Mouse (Mus musculus) limb, embryonic 10.5 days (tissue): ENCODE data around the gene Prss56. TPM values are rescaled to one million over a fixed set of nuclear protein-coding genes. Genes with fewer than 3 reads are reported as not detected.
A peak's percentile ranks its signal among the peaks of the same experiment; 100 is the strongest.

Source experiments
- DNase-seq: peaks from one replicate; pipeline ENCODE4 v3.0.0-alpha.2; 2017; ENCODE audit warnings: low spot score
- H3K27ac ChIP-seq: fragments of 300-500 bp; sonication (generic); 2 replicates; pipeline ENCODE4 v1.5.1; 2016; ENCODE audit warnings: mild to moderate bottlenecking
- H3K27me3 ChIP-seq: fragments of 300-500 bp; sonication (generic); 2 replicates; pipeline ENCODE4 v1.6.1; 2016; ENCODE audit warnings: low read depth, mild to moderate bottlenecking; ENCODE audit not compliant: poor library complexity, severe bottlenecking
- H3K36me3 ChIP-seq: fragments of 300-500 bp; sonication (generic); 2 replicates; pipeline ENCODE4 v1.6.1; 2016; ENCODE audit warnings: mild to moderate bottlenecking, moderate library complexity
- H3K4me1 ChIP-seq: fragments of 300-500 bp; sonication (generic); 2 replicates; pipeline ENCODE4 v1.6.1; 2016
- H3K4me3 ChIP-seq: fragments of 300-500 bp; sonication (generic); 2 replicates; pipeline ENCODE4 v1.5.1; 2016; ENCODE audit warnings: mild to moderate bottlenecking, moderate library complexity
- H3K9me3 ChIP-seq: fragments of 300-500 bp; sonication (generic); replicated peaks from 2 replicates; pipeline ENCODE4 v1.6.1; 2016; ENCODE audit warnings: mild to moderate bottlenecking
- WGBS: fragments of 180-500 bp; shearing (Covaris S2); methylation state at CpG from one replicate; pipeline ENCODE4 v1.1.7; 2016; 5-methylcytosine and 5-hydroxymethylcytosine counted together
- polyA plus RNA-seq: library from polyadenylated mRNA; unstranded; fragments of >200 nt; fragmentation: Nextera tagmentation; extraction: Ambion mirVana; gene quantifications from 2 replicates; pipeline ENCODE4 v1.2.1, GENCODE M21; 2016

Prss56 gene
- polyA plus RNA-seq, result 0.06 TPM in 1 of 2 replicates, not detected in the other

DNA sequence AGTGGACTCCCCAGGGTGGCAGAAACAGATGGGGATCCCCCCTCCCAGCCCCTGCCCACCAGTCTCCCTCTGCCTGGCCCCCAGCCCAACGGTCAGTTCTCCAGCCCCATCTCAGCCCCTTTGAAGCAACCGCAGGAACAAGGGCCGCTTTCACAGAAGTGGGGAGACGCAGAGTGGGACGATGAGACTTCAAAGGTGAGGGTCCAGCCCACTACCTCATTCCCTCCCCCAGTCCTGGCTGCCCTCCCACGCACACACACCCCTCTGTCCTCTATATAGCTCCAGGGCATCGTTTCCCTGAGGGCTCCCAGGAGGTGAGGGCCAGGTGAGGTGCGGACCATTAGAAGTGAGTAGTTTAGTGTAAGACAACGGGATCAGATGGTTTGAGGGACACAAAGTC is at the start of gene Prss56:
Gene Prss56 (plus strand): TSS at position 301 of the 400 bp plus-strand sequence.
- Histone ChIP-seq H3K27ac (no peak within 1 kb of the TSS), H3K4me3 (no peak within 1 kb of the TSS), H3K36me3 (no peaks in the 10 kb centered on the region), H3K27me3 (peaks cover 82% of the 10 kb centered on the region), H3K4me1 (peaks cover 21% of the 10 kb centered on the region), H3K9me3 (no peaks in the 10 kb centered on the region)
- 32% methylated on average over 9 of the region's 9 CpGs for WGBS
- no peak for DNase-seq

DNA sequence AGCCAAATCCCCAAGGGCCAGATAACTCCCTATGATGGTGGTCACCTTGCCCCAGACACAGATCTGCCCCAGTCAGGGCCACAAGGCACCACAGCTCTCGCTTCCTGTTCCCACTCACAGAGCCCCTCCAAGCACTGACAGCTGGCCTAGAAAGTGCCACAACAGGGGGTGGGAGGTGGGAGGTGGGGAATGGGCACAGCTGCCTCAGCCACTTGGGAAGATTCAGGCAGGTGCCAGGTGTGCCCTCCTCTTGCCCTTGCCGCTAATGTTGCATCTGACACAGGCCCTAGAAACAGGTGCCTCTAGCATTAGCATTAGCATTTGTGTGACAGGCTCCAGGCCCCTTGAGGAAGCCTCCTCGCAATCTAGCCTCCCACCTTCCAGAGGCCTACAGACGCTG is 41.6 kb upstream of the Prss56 start:
- H3K9me3 ChIP-seq, result no peaks in the 10 kb centered on the region

GRCm38 (mm10) chr1:87142456-87142855 is 40.7 kb upstream of the Prss56 start:
- no peak overlapping the region for H3K27ac ChIP-seq
- H3K4me3 ChIP-seq, result no peak overlapping the region
- WGBS, result 77% methylated on average over 9 of the region's 9 CpGs
- H3K27me3 ChIP-seq, result peaks cover 16% of the 10 kb centered on the region; the same call in 1 of the 2 replicates
- no peaks in the 10 kb centered on the region for H3K9me3 ChIP-seq
- no peaks in the 10 kb centered on the region for H3K36me3 ChIP-seq
- no peaks in the 10 kb centered on the region for H3K4me1 ChIP-seq
- no peak for DNase-seq

More for the DNA sequence above, 41.6 kb upstream of the Prss56 start:
- H3K4me1 ChIP-seq, result no peaks in the 10 kb centered on the region
- WGBS, result 83% methylated on average over 4 of the region's 4 CpGs
- peaks cover 15% of the 10 kb centered on the region; the same call in 1 of the 2 replicates for H3K27me3 ChIP-seq
- no peak overlapping the region for H3K4me3 ChIP-seq
- H3K36me3 ChIP-seq, result no peaks in the 10 kb centered on the region
- DNase-seq, result no peak
- H3K27ac ChIP-seq, result no peak overlapping the region

DNA sequence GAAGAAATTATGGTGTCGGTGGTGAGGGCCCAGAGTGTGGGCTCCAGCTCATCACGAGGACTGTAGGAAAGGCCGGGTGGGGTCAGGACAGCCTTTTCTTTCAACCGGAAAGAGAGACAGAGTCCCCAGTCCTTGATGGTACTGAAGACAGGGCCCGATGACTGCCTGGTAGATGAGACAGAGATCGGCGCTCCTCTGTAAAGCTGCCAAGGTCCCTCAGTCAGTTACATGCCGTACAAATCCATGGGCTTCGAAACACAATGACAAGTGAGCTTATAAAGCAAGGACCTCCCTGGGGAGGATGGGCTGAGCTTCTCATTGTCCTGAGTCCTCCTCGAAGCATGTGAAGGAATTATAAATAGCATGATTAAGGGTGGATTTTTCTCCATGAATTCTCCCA is 40.0 kb upstream of the Prss56 start:
- DNase-seq, result no peak
- Histone ChIP-seq H3K27me3 (peaks cover 22% of the 10 kb centered on the region), H3K27ac (no peak overlapping the region), H3K9me3 (no peaks in the 10 kb centered on the region), H3K4me3 (no peak overlapping the region), H3K36me3 (no peaks in the 10 kb centered on the region), H3K4me1 (no peaks in the 10 kb centered on the region)
- 89% methylated on average over 10 of the region's 10 CpGs for WGBS

GRCm38 (mm10) chr1:87149422-87149821 is 33.7 kb upstream of the Prss56 start:
- Histone ChIP-seq H3K4me3 (peak overlapping the region; percentile 13; the same call in 1 of the 2 replicates), H3K9me3 (no peaks in the 10 kb centered on the region), H3K27ac (no peak overlapping the region), H3K4me1 (peaks cover 11% of the 10 kb centered on the region), H3K36me3 (no peaks in the 10 kb centered on the region), H3K27me3 (peaks cover 80% of the 10 kb centered on the region)
- 30% methylated on average over 13 of the region's 13 CpGs for WGBS
- DNase-seq, result no peak

DNA sequence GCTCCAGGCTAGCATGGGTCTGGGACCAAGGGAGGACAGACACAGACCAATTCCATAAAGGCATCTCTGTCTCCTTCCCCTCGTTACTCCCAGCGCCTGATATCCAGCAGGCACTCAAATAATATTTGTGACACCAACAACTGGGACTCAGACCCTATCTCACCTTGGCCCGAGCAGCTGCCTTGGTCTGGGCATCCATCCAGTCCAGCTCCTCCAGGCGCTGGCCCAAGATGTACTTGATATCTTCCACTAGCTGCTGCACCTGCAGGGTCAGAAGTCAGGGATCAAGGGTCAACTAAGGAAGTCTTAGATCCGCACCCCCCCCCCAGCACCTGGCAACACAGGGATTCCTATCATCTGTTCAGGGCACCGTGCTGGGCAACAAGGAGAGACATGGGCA is 31.8 kb upstream of the Prss56 start:
- H3K36me3 ChIP-seq, result no peaks in the 10 kb centered on the region
- H3K27ac ChIP-seq, result no peak overlapping the region
- H3K4me1 ChIP-seq, result peaks cover 29% of the 10 kb centered on the region
- H3K9me3 ChIP-seq, result no peaks in the 10 kb centered on the region
- H3K27me3 ChIP-seq, result peaks cover 89% of the 10 kb centered on the region
- DNase-seq, result no peak
- no peak overlapping the region for H3K4me3 ChIP-seq
- 83% methylated on average over 6 of the region's 6 CpGs for WGBS

GRCm38 (mm10) chr1:87153776-87154500 is 29.2 kb upstream of the Prss56 start:
- Histone ChIP-seq H3K27me3 (peaks cover 100% of the 10 kb centered on the region), H3K4me3 (peak overlapping the region; percentile 45), H3K4me1 (peaks cover 29% of the 10 kb centered on the region), H3K36me3 (no peaks in the 10 kb centered on the region), H3K9me3 (no peaks in the 10 kb centered on the region), H3K27ac (0 out of 2 replicates have a peak overlapping the region, but pooled peaks have one; percentile 44)
- DNase-seq, result peak; percentile 64
- 2% methylated on average over 67 of the region's 72 CpGs for WGBS

GRCm38 (mm10) chr1:87154501-87155120 is 28.5 kb upstream of the Prss56 start:
- Histone ChIP-seq H3K27me3 (peaks cover 100% of the 10 kb centered on the region), H3K4me1 (peaks cover 26% of the 10 kb centered on the region), H3K9me3 (no peaks in the 10 kb centered on the region), H3K27ac (0 out of 2 replicates have a peak overlapping the region, but pooled peaks have one; percentile 44), H3K4me3 (peak overlapping the region; percentile 45), H3K36me3 (no peaks in the 10 kb centered on the region)
- 3% methylated on average over 58 of the region's 58 CpGs for WGBS
- DNase-seq, result peak; percentile 55

- no peaks in the 10 kb centered on the region for H3K36me3 ChIP-seq
- WGBS, result under 1% methylated on average over 56 of the region's 56 CpGs
- peak; percentile 69 for DNase-seq
- H3K4me3 ChIP-seq, result peak overlapping the region; percentile 47
- peaks cover 26% of the 10 kb centered on the region for H3K4me1 ChIP-seq
- peaks cover 100% of the 10 kb centered on the region for H3K27me3 ChIP-seq
- H3K27ac ChIP-seq, result peak overlapping the region; percentile 12; the same call in 1 of the 2 replicates
- no peaks in the 10 kb centered on the region for H3K9me3 ChIP-seq
Observed at GRCm38 (mm10) chr1:87155531-87156198, 27.4 kb upstream of the Prss56 start.

DNA sequence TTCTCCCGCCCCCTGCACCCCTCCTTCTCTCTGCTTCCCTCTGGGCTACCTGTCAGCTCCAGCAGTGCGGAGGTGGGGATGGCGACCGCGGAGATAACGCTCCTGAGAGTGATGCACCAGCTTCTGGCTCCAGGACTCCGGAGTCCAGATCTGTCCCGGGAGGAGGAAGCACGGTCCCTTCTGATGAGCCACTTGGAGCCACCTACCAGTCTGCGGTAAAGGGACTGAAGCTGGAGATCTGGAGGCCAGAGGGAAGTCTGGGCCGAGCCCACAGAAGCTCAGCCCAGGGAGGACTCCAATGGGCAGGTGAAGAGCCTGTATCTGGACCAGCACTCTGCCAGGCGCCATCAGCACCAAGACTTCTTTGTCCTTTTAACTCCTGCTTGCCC is 26.9 kb upstream of the Prss56 start, which contains the start of gene Ecel1:
Gene Ecel1 (minus strand): TSS at position 323 of the 389 bp plus-strand sequence.
- peak within 1 kb of the TSS; percentile 47 for H3K4me3 ChIP-seq
- peak; percentile 40 for DNase-seq
- no peaks in the 10 kb centered on the region for H3K9me3 ChIP-seq
- no peaks in the 10 kb centered on the region for H3K36me3 ChIP-seq
- peak within 1 kb of the TSS; percentile 12; the same call in 1 of the 2 replicates for H3K27ac ChIP-seq
- WGBS, result 3% methylated on average over 12 of the region's 12 CpGs
- peaks cover 26% of the 10 kb centered on the region for H3K4me1 ChIP-seq
- H3K27me3 ChIP-seq, result peaks cover 100% of the 10 kb centered on the region

GRCm38 (mm10) chr1:87159396-87159795 is 23.7 kb upstream of the Prss56 start:
- H3K4me3 ChIP-seq, result no peak overlapping the region
- H3K9me3 ChIP-seq, result no peaks in the 10 kb centered on the region
- H3K4me1 ChIP-seq, result peaks cover 23% of the 10 kb centered on the region
- peaks cover 100% of the 10 kb centered on the region for H3K27me3 ChIP-seq
- no peak overlapping the region for H3K27ac ChIP-seq
- no peaks in the 10 kb centered on the region for H3K36me3 ChIP-seq
- DNase-seq, result no peak
- 81% methylated on average over 3 of the region's 3 CpGs for WGBS

GRCm38 (mm10) chr1:87164164-87164795 is 18.8 kb upstream of the Prss56 start:
- WGBS, result 26% methylated on average over 11 of the region's 11 CpGs
- Histone ChIP-seq H3K4me3 (no peak overlapping the region), H3K4me1 (peaks cover 17% of the 10 kb centered on the region), H3K27me3 (peaks cover 100% of the 10 kb centered on the region), H3K9me3 (no peaks in the 10 kb centered on the region), H3K27ac (no peak overlapping the region), H3K36me3 (no peaks in the 10 kb centered on the region)
- no peak for DNase-seq
